ENCODE assay signal across 15 mouse cellular contexts in the genomic region with DNA sequence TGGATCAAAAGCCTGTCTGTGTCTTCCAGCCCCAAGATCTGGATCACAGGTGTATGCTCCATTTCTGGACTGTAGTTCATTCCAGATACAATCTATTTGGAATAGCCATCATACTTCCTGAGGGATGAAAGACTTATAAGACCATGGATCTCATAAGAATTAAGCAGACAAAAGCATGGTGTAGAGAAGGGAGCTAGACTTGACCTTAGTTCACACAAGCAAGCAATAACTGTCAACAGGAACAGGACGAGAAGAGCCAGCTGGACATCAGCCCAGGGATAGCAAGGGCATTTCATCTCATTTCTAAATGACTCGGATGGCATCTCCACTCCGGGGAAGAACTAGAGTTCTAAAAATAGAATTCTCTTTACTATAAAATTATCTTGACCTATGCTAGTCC. TPM values are rescaled to one million over a fixed set of nuclear protein-coding genes. Genes with fewer than 3 reads are reported as not detected.
DNase-seq lines count a peak whose midpoint lies in the region; ATAC-seq and TF ChIP-seq lines count a peak whose summit lies in the region.
"Had no signal": no experiment of that assay in that cellular context is flagged by ENCODE, and none has a peak within 500 bp of the region (broad histone marks: within the 10 kb centered on the region; RNA-seq: fewer than 3 reads in every experiment).

No protein-coding gene starts in this region.

- H3K4me2 ChIP-seq in heart, postnatal 0 days (ENCODE audit: low read depth, low read length) = no peak overlapping the region
- no peak overlapping the region for H3K4me2 ChIP-seq in forebrain, embryonic 13.5 days
- H3K4me2 ChIP-seq: hindbrain, embryonic 14.5 days; midbrain, embryonic 13.5 days had no signal

- TF ChIP-seq CTCF in heart, postnatal 0 days (IDR thresholded peaks at IDR 0.05; ENCODE audit: low read depth) = no peak

- no peaks in the 10 kb centered on the region for H3K9me3 ChIP-seq in heart, postnatal 0 days (replicated peaks; ENCODE audit: control insufficient read depth, low read length)
- no peaks in the 10 kb centered on the region for H3K9me3 ChIP-seq in forebrain, embryonic 13.5 days (replicated peaks)
- H3K9me3 ChIP-seq: midbrain, embryonic 13.5 days had no signal

- peak overlapping the region; percentile 38; the same call in 1 of the 2 replicates for H3K27ac ChIP-seq in heart, postnatal 0 days (ENCODE audit: low read depth)
- H3K27ac ChIP-seq in forebrain, embryonic 13.5 days = no peak overlapping the region
- H3K27ac ChIP-seq: hindbrain, embryonic 14.5 days; midbrain, embryonic 13.5 days had no signal

- no peak overlapping the region for H3K9ac ChIP-seq in heart, postnatal 0 days (replicated peaks; ENCODE audit: low read depth, low read length)
- no peak overlapping the region for H3K9ac ChIP-seq in forebrain, embryonic 13.5 days
- H3K9ac ChIP-seq: hindbrain, embryonic 14.5 days; midbrain, embryonic 13.5 days had no signal

- no peaks in the 10 kb centered on the region for H3K36me3 ChIP-seq in heart, postnatal 0 days (replicated peaks; ENCODE audit: control insufficient read depth, insufficient read depth, low read length)
- H3K36me3 ChIP-seq in forebrain, embryonic 13.5 days (ENCODE audit: poor library complexity, severe bottlenecking) = no peaks in the 10 kb centered on the region
- H3K36me3 ChIP-seq: midbrain, embryonic 13.5 days had no signal

- 23% methylated on average over 3 of the region's 3 CpGs for WGBS in heart, postnatal 0 days
- 85% methylated on average over 3 of the region's 3 CpGs for WGBS in forebrain, embryonic 13.5 days

- ATAC-seq in cerebellum, adult (ENCODE audit: insufficient number of reproducible peaks, low FRiP score, low TSS enrichment) = no peak
- ATAC-seq in heart, postnatal 0 days (ENCODE audit: insufficient read depth, low read depth) = peak; percentile 75
- no peak for ATAC-seq in forebrain, embryonic 13.5 days
- ATAC-seq: midbrain, embryonic 13.5 days had no signal

- H3K27me3 ChIP-seq in heart, postnatal 0 days (ENCODE audit: control insufficient read depth, insufficient read depth, low read length) = no peaks in the 10 kb centered on the region
- H3K27me3 ChIP-seq in forebrain, embryonic 13.5 days = no peaks in the 10 kb centered on the region
- H3K27me3 ChIP-seq: midbrain, embryonic 13.5 days had no signal

- H3K4me1 ChIP-seq in heart, postnatal 0 days (ENCODE audit: control insufficient read depth, insufficient read depth) = peaks cover 11% of the 10 kb centered on the region; the same call in 1 of the 2 replicates
- H3K4me1 ChIP-seq in forebrain, embryonic 13.5 days = no peaks in the 10 kb centered on the region
- H3K4me1 ChIP-seq: midbrain, embryonic 13.5 days had no signal

- intact Hi-C loops in left cerebral cortex, postnatal 4 days (cut with DNase I) = no loop called here
- intact Hi-C loops in left cerebral cortex, postnatal 36 days (cut with DNase I) = no loop called here

- H3K4me3 ChIP-seq in heart, postnatal 0 days (ENCODE audit: low read depth, low read length) = no peak overlapping the region
- H3K4me3 ChIP-seq in forebrain, embryonic 13.5 days = no peak overlapping the region
- H3K4me3 ChIP-seq: midbrain, embryonic 13.5 days had no signal

- DNase-seq in cerebellum, adult 11 months = peak; percentile 6
- peak; percentile 30 for DNase-seq in left cerebral cortex, postnatal 4 days
- no peak for DNase-seq in left cerebral cortex, postnatal 36 days (ENCODE audit: low spot score in 2 of 2)
- DNase-seq in cerebellum, postnatal 14 days = peak; percentile 79 to 80
- DNase-seq in heart, postnatal 0 days (ENCODE audit: low spot score) = peak; percentile 63
- DNase-seq in right cerebral cortex, adult 2 months (ENCODE audit: low spot score in 2 of 2) = no peak
- DNase-seq: lung, adult 2 months had no signal

- TF ChIP-seq EP300 in heart, postnatal 0 days (IDR thresholded peaks at IDR 0.05; ENCODE audit: low read depth) = no peak

RNA-seq across cellular contexts. Expression of a gene that starts 46.3 kb away (rescaled TPM):
- not detected for total RNA-seq in left cerebral cortex, postnatal 4 days (2021)
- not detected for total RNA-seq in left cerebral cortex, postnatal 36 days (2021)
- not detected in 2 replicates for total RNA-seq in heart, postnatal 0 days (2014; rRNA removed; ENCODE audit: low replicate concordance)
- polyA plus RNA-seq in heart, postnatal 0 days (2015; fragmentation: Nextera tagmentation; extraction: Ambion mirVana) = not detected in 2 replicates
- polyA plus RNA-seq in forebrain, embryonic 13.5 days (2015; fragmentation: Nextera tagmentation; extraction: Ambion mirVana) = not detected in 2 replicates
- polyA plus RNA-seq: cerebellum, adult 2 months; hindbrain, embryonic 14.5 days; limb, embryonic 11.5 days; lung, adult 2 months; midbrain, embryonic 13.5 days; neural tube, embryonic 14.5 days; small intestine, adult 2 months had no signal

Comparison
In these comparisons a context has a peak if more than half of its experiments do, and no peak if none do; other contexts are left out.
1. DNase-seq: peak in cerebellum, adult 11 months (single experiment), left cerebral cortex, postnatal 4 days (single experiment), cerebellum, postnatal 14 days (2 of 2) and heart, postnatal 0 days (single experiment); none in left cerebral cortex, postnatal 36 days (0 of 2) and right cerebral cortex, adult 2 months (0 of 2).